Mouse (Mus musculus): ENCODE measurements at regions not wholly inside any gene's neighbourhood (a gene's known extent, or its start where the extent isn't known, plus 50 kb on each side); places are given as distances from the start of the nearest gene placed in this dataset.

DNA sequence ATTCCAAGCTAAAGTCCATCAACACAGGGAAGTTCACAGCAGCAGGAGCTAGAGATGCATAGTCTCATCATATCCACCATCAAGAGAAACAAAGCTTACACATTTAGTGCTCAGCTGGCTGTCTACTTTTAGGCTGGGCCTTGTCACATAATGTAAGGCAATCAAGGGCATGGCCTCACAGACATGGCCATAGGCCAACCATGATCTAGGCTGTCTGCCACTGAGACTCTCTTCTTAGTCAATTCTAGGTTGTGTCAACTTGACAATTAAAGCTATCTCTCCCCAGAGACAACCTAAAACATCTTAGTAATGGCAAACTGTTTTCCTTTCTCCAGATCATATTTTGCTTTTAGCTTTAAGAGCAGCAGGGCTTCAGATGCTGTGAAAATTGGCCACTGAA lies 340.0 kb downstream of the Ankrd50 start:
- Histone ChIP-seq H3K4me3 (no peak overlapping the region), H3K9me3 (no peaks in the 10 kb centered on the region), H3K36me3 (no peaks in the 10 kb centered on the region), H3K27ac (no peak overlapping the region), H3K4me1 (peaks cover 8% of the 10 kb centered on the region), H3K27me3 (no peaks in the 10 kb centered on the region), H3K9ac (no peak overlapping the region), H3K4me2 (no peak overlapping the region)
- ATAC-seq (ENCODE audit: insufficient number of reproducible peaks, insufficient read depth, low FRiP score, low TSS enrichment, low read depth): no peak

DNA sequence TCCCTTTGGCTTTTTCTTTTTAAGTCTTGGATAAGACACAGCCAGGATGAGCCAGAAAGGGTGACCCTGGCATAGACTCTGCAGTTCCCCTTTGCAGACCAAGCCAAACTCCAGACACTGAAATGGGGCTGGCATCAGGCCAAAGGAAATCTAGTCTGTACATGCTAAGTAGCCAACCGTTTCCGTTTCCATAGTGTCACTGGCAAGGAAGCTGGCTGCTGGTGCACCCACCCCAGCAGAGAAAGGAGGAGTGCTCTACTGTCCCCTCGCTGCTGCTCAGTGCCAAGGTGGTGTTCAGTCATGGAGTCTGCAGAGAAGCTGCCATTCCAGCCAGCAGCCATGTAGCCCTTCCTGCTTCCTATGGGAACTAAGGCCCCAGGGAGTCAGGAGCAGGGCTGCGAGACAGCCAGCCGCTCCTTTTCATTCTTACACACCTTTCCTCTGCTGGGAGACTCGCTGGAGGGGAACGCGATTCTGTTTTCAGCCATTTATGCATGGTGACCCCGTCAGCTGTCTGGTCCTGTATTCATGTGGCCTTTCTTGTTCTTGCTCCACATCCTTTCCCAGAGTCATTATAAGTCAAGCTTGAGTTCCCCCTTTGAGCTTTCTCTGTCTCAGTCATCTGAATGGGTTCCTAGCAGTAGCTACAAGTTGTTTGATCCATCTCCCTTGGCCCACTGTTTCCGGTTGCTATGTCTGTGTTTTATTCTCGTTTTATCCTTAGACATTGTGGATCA lies 341.3 kb downstream of the Ankrd50 start:
- H3K36me3 ChIP-seq: no peaks in the 10 kb centered on the region
- H3K4me3 ChIP-seq: no peak overlapping the region
- no peak overlapping the region; the same call in 1 of the 2 replicates for H3K4me2 ChIP-seq
- ATAC-seq (ENCODE audit: insufficient number of reproducible peaks, insufficient read depth, low FRiP score, low TSS enrichment, low read depth): 0 out of 2 replicates have a peak, but pooled peaks have one; percentile 37
- H3K9me3 ChIP-seq: no peaks in the 10 kb centered on the region
- WGBS: 59% methylated on average over 11 of the region's 11 CpGs
- no peaks in the 10 kb centered on the region for H3K27me3 ChIP-seq
- H3K27ac ChIP-seq: 0 out of 2 replicates have a peak overlapping the region, but pooled peaks have one; percentile 7
- no peak overlapping the region for H3K9ac ChIP-seq
- peaks cover 8% of the 10 kb centered on the region for H3K4me1 ChIP-seq

DNA sequence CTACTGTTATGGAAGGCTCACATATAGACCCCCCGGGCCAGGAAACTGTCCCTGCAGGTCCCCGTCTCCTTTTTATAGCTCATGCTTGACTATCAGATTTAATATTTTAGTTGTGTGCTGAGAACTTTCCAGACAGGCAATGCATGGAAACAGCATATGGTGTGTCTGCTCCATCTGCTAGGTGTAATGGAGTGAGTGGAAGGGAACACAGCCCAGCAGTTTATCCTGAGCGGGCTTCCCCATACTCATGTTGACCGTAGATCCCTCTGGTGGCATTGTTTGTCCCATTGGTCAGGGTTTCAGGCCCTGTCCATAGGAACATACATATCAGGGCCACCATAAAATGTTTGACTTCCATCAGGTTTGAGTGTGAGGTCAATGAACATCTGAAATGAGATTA lies 345.3 kb downstream of the Ankrd50 start:
- no peaks in the 10 kb centered on the region for H3K36me3 ChIP-seq
- no peaks in the 10 kb centered on the region for H3K27me3 ChIP-seq
- no peak overlapping the region for H3K27ac ChIP-seq
- no peak overlapping the region for H3K4me2 ChIP-seq
- no peak overlapping the region for H3K4me3 ChIP-seq
- ATAC-seq (ENCODE audit: insufficient number of reproducible peaks, insufficient read depth, low FRiP score, low TSS enrichment, low read depth): no peak
- 88% methylated on average over 4 of the region's 4 CpGs for WGBS
- no peaks in the 10 kb centered on the region for H3K9me3 ChIP-seq
- peaks cover 5% of the 10 kb centered on the region for H3K4me1 ChIP-seq
- no peak overlapping the region for H3K9ac ChIP-seq

DNA sequence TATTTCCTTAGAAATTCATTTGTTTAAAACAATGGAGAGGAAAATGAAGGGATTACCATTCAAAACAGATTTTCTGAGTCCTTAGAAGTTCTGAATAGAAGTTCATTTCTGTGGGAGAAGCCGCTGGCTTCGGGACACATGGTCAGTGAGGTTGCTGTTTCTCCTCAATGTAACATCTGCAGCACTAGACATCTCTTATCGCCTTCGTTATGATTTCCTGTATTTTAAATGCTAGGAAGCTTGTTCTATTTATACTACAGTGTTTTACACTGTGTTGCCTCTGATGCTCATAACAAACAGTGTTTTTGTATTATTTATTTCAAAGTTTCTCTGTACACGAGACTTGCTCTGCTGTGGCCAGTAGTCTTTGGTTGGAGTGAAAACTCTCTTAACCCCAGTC lies 346.6 kb downstream of the Ankrd50 start:
- peaks cover under 1% of the 10 kb centered on the region; the same call in 1 of the 2 replicates for H3K4me1 ChIP-seq
- 83% methylated on average over 5 of the region's 5 CpGs for WGBS
- no peak overlapping the region for H3K4me2 ChIP-seq
- no peak overlapping the region for H3K9ac ChIP-seq
- H3K27ac ChIP-seq: no peak overlapping the region
- no peak for ATAC-seq (ENCODE audit: insufficient number of reproducible peaks, insufficient read depth, low FRiP score, low TSS enrichment, low read depth)
- H3K4me3 ChIP-seq: no peak overlapping the region
- no peaks in the 10 kb centered on the region for H3K36me3 ChIP-seq
- no peaks in the 10 kb centered on the region for H3K9me3 ChIP-seq
- no peaks in the 10 kb centered on the region for H3K27me3 ChIP-seq

GRCm38 (mm10) chr3:38135808-38136214 lies 348.8 kb downstream of the Ankrd50 start:
- ATAC-seq (ENCODE audit: insufficient number of reproducible peaks, insufficient read depth, low FRiP score, low TSS enrichment, low read depth): no peak
- H3K4me3 ChIP-seq: no peak overlapping the region
- H3K27ac ChIP-seq: no peak overlapping the region
- H3K4me2 ChIP-seq: no peak overlapping the region
- no peaks in the 10 kb centered on the region for H3K4me1 ChIP-seq
- H3K27me3 ChIP-seq: no peaks in the 10 kb centered on the region
- no peak overlapping the region for H3K9ac ChIP-seq
- no peaks in the 10 kb centered on the region for H3K9me3 ChIP-seq
- H3K36me3 ChIP-seq: no peaks in the 10 kb centered on the region
- 85% methylated on average over 10 of the region's 10 CpGs for WGBS

- ATAC-seq (ENCODE audit: insufficient number of reproducible peaks, insufficient read depth, low FRiP score, low TSS enrichment, low read depth): no peak
Measured at GRCm38 (mm10) chr3:38134425-38134824, 350.2 kb downstream of the Ankrd50 start.

GRCm38 (mm10) chr3:38131887-38132220 lies 352.8 kb downstream of the Ankrd50 start:
- 89% methylated on average over 3 of the region's 3 CpGs for WGBS
- ATAC-seq (ENCODE audit: insufficient number of reproducible peaks, insufficient read depth, low FRiP score, low TSS enrichment, low read depth): no peak
- H3K27me3 ChIP-seq: no peaks in the 10 kb centered on the region
- no peak overlapping the region for H3K27ac ChIP-seq
- H3K4me2 ChIP-seq: no peak overlapping the region
- H3K4me3 ChIP-seq: no peak overlapping the region
- H3K36me3 ChIP-seq: no peaks in the 10 kb centered on the region
- no peaks in the 10 kb centered on the region for H3K9me3 ChIP-seq
- no peaks in the 10 kb centered on the region for H3K4me1 ChIP-seq
- H3K9ac ChIP-seq: no peak overlapping the region

More at GRCm38 (mm10) chr3:38134425-38134824, 350.2 kb downstream of the Ankrd50 start:
- Histone ChIP-seq H3K27ac (no peak overlapping the region), H3K36me3 (no peaks in the 10 kb centered on the region), H3K4me2 (no peak overlapping the region), H3K9me3 (no peaks in the 10 kb centered on the region), H3K4me1 (no peaks in the 10 kb centered on the region), H3K9ac (no peak overlapping the region), H3K4me3 (no peak overlapping the region), H3K27me3 (no peaks in the 10 kb centered on the region)
- 83% methylated on average over 4 of the region's 4 CpGs for WGBS

DNA sequence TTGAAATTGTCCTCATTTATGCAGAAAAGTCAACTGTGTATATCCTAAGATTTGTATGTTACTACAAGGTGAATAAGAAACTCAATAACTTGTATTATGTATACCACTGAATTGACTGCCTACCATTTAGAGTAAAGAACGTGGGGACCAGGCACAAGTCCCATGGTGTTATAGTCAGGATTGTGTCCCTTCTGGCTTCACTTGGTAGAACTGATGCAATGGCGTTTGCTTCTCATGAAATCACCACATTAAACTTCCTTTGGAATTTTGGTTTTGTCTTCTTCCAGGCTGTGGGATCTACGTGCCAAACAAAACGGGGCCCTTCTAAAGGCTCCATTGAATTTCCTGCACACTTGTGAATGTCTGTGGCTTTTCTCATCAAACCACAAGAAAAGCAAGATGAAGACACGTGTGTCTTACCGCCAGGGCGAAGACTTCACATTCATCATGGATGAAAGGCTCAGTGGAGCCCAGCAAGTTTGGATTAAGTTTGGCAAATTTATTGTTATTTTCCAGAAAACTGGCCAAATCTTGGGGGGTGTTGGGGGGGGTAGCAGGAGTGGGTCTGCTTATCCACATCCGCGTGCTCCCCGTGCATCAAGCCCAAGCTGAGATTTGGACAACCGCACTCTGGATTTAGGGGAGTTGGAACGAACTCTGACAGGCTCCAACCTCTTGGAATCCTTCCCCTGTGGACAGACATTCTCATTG lies 353.3 kb downstream of the Ankrd50 start:
- Histone ChIP-seq H3K9ac (no peak overlapping the region), H3K4me2 (no peak overlapping the region), H3K9me3 (no peaks in the 10 kb centered on the region), H3K36me3 (no peaks in the 10 kb centered on the region), H3K4me1 (no peaks in the 10 kb centered on the region), H3K27me3 (no peaks in the 10 kb centered on the region), H3K4me3 (no peak overlapping the region), H3K27ac (no peak overlapping the region)
- WGBS: 87% methylated on average over 12 of the region's 12 CpGs
- no peak for ATAC-seq (ENCODE audit: insufficient number of reproducible peaks, insufficient read depth, low FRiP score, low TSS enrichment, low read depth)

DNA sequence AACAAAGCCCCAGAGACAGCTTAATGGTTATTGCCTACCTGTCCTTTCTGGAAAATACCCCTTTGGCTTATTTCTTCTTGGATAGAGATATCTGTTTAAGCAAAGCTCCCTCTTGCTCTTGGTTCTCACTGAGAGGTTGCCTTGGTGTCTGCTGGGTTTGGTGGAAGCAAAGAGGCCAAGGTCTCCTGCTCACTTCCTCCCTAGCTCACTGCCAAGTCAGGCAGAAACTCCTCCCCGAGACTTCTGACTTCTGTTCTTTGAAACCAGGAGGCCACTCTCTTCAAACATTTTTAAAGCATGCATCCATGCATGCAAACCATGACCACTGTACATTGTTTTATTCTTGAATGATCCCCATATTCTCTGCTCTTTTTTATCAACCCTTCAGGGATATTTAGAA lies 354.6 kb downstream of the Ankrd50 start:
- Histone ChIP-seq H3K27me3 (no peaks in the 10 kb centered on the region), H3K4me3 (no peak overlapping the region), H3K9ac (no peak overlapping the region), H3K36me3 (no peaks in the 10 kb centered on the region), H3K4me2 (no peak overlapping the region), H3K27ac (no peak overlapping the region), H3K4me1 (no peaks in the 10 kb centered on the region), H3K9me3 (peaks cover 3% of the 10 kb centered on the region; the same call in 1 of the 2 replicates)
- 56% methylated on average over 1 of the region's 1 CpGs for WGBS
- ATAC-seq (ENCODE audit: insufficient number of reproducible peaks, insufficient read depth, low FRiP score, low TSS enrichment, low read depth): no peak

DNA sequence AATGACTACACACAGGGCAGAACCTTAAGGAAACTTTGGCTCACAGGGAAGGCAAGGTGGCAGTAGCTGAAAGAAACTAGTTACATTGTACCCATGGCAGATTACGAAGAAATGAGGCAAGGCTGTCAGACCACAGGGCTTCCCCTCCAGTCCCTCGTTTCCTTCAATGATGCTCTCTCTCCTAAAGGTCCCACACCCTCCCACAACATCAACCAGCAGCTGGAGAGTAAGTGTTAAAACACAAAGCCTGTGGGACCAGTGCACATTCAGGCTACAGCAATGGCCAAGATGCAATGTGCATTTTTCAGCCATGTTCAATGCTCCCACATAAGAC lies 355.5 kb downstream of the Ankrd50 start:
- H3K4me3 ChIP-seq: no peak overlapping the region
- no peaks in the 10 kb centered on the region for H3K36me3 ChIP-seq
- H3K9me3 ChIP-seq: peaks cover 3% of the 10 kb centered on the region; the same call in 1 of the 2 replicates
- no peak overlapping the region for H3K27ac ChIP-seq
- no peaks in the 10 kb centered on the region for H3K4me1 ChIP-seq
- H3K27me3 ChIP-seq: no peaks in the 10 kb centered on the region
- H3K9ac ChIP-seq: no peak overlapping the region
- no peak for ATAC-seq (ENCODE audit: insufficient number of reproducible peaks, insufficient read depth, low FRiP score, low TSS enrichment, low read depth)
- no peak overlapping the region for H3K4me2 ChIP-seq
- 79% methylated on average over 2 of the region's 2 CpGs for WGBS

GRCm38 (mm10) chr3:38128486-38129166 lies 356.0 kb downstream of the Ankrd50 start:
- no peaks in the 10 kb centered on the region for H3K4me1 ChIP-seq
- no peak overlapping the region for H3K4me2 ChIP-seq
- no peaks in the 10 kb centered on the region for H3K27me3 ChIP-seq
- H3K27ac ChIP-seq: no peak overlapping the region
- H3K9ac ChIP-seq: no peak overlapping the region
- no peak for ATAC-seq (ENCODE audit: insufficient number of reproducible peaks, insufficient read depth, low FRiP score, low TSS enrichment, low read depth)
- no peak overlapping the region for H3K4me3 ChIP-seq
- WGBS: 58% methylated on average over 5 of the region's 5 CpGs
- H3K36me3 ChIP-seq: no peaks in the 10 kb centered on the region
- H3K9me3 ChIP-seq: peaks cover 3% of the 10 kb centered on the region; the same call in 1 of the 2 replicates
